Mouse (Mus musculus): ENCODE results near the gene Osbpl11. TPM values are rescaled to one million over a fixed set of nuclear protein-coding genes. Genes with fewer than 3 reads are reported as not detected.
A peak's percentile ranks its signal among the peaks of the same experiment; 100 is the strongest.

The Osbpl11 gene
- polyA plus RNA-seq, 1 experiment from 2014 or later, result 18.9 TPM

DNA sequence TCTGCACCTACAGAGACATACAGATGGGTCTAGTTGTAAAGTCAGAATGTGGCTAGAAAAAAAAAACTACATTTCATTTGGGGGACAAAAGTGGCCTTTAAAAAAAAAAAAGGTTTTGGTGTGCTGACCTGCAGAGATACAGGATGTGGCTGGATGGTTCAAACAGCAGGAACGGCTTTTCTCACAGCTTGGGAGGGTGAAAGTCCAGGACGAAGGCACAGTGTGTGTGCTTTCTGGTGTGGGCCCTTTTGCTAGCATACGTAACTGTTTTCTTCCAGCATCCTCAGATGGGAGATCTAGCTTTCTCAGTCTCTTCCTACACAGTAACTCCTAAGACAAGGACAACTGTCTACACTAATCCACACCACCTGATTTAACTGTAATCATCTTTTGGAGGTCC lies 4.1 kb upstream of the Osbpl11 start:
- no peak overlapping the region for H3K9ac ChIP-seq (ENCODE audit: low read depth, low read length)
- H3K4me3 ChIP-seq (ENCODE audit: low read length), result no peak overlapping the region
- no peak overlapping the region for H3K27ac ChIP-seq (ENCODE audit: low read depth, low read length)
- 87% methylated on average over 3 of the region's 3 CpGs for WGBS
- no peaks in the 10 kb centered on the region for H3K9me3 ChIP-seq (ENCODE audit: control insufficient read depth, low read length)
- H3K4me1 ChIP-seq (ENCODE audit: control insufficient read depth, insufficient read depth, low read length), result no peaks in the 10 kb centered on the region
- no peak for ATAC-seq (ENCODE audit: low FRiP score, low TSS enrichment)
- H3K4me2 ChIP-seq (replicated peaks; ENCODE audit: low read depth, low read length), result no peak overlapping the region
- no peaks in the 10 kb centered on the region for H3K36me3 ChIP-seq (ENCODE audit: control insufficient read depth, insufficient read depth, low read length)
- no peaks in the 10 kb centered on the region for H3K27me3 ChIP-seq (ENCODE audit: control insufficient read depth, insufficient read depth, low read length)

DNA sequence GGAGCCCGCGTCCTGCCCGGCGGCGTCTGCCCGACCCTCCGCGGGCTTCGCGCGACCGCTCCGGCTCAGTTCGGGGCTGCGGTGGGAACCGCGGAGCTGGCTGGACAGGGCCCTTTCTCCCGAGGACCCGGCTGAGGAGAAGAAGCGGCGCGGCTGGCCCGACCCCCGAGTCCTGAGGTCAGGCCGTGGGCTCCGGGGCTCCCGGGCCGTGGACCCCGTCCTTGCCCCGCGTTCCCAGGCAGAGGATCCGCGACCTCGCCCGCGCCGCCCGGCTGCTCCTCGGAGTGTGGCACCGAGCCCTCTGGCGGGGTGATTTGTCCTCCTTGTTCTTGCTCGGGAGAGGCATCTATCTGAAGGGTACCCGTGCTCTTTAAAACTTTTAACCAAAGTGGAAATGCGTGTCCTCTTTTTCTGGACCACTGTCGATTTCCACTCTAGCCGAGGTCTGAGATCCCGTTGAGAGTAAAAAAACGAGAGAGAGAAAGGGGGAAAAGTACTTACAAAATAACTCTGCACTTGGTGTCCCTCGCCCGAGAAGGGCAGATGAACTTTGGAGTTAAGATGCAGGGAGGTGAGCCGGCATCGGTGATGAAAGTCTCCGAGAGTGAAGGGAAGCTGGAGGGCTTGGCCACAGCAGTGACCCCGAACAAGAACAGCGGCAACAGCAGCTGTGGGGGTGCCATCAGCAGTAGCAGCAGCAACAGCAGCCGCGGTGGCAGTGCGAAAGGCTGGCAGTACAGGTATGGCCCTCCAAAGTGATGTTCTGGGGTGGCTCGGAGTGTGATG lies 583 bp downstream of the Osbpl11 start:
- Histone ChIP-seq H3K36me3 (ENCODE audit: control insufficient read depth, insufficient read depth, low read length) (no peaks in the 10 kb centered on the region), H3K4me2 (replicated peaks; ENCODE audit: low read depth, low read length) (peak overlapping the region; percentile 96), H3K4me3 (ENCODE audit: low read length) (peak overlapping the region; percentile 84), H3K27ac (ENCODE audit: low read depth, low read length) (peak overlapping the region; percentile 88), H3K4me1 (ENCODE audit: control insufficient read depth, insufficient read depth, low read length) (peaks cover 7% of the 10 kb centered on the region), H3K27me3 (ENCODE audit: control insufficient read depth, insufficient read depth, low read length) (no peaks in the 10 kb centered on the region), H3K9me3 (ENCODE audit: control insufficient read depth, low read length) (no peaks in the 10 kb centered on the region), H3K9ac (ENCODE audit: low read depth, low read length) (peak overlapping the region; percentile 90)
- under 1% methylated on average over 58 of the region's 59 CpGs for WGBS
- peak; percentile 75 for ATAC-seq (ENCODE audit: low FRiP score, low TSS enrichment)

DNA sequence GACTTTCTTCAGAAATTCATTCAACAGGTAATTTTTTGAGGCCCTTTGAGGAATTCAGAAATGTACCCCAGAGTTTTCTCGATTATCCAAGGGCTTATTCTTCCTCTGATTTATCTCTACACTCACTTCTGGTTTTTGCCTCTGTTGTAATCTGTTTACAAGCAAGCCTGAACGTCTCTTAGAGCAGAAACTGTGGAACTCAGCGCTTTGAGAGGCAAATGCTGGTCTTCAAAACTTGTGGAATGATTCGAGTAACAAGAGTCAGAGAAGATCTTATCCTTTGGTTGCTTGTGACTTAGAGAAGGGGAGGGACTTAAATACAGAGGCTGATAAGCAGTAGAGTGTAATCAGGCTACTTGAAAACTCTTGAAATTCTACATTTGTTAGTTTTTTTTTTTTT lies 1.3 kb downstream of the Osbpl11 start:
- 17% methylated on average over 4 of the region's 4 CpGs for WGBS
- Histone ChIP-seq H3K9me3 (ENCODE audit: control insufficient read depth, low read length) (no peaks in the 10 kb centered on the region), H3K4me2 (replicated peaks; ENCODE audit: low read depth, low read length) (peak overlapping the region; percentile 96), H3K27me3 (ENCODE audit: control insufficient read depth, insufficient read depth, low read length) (no peaks in the 10 kb centered on the region), H3K27ac (ENCODE audit: low read depth, low read length) (no peak overlapping the region), H3K4me3 (ENCODE audit: low read length) (peak overlapping the region; percentile 84), H3K9ac (ENCODE audit: low read depth, low read length) (peak overlapping the region; percentile 90), H3K4me1 (ENCODE audit: control insufficient read depth, insufficient read depth, low read length) (peaks cover 7% of the 10 kb centered on the region), H3K36me3 (ENCODE audit: control insufficient read depth, insufficient read depth, low read length) (no peaks in the 10 kb centered on the region)
- ATAC-seq (ENCODE audit: low FRiP score, low TSS enrichment), result no peak

DNA sequence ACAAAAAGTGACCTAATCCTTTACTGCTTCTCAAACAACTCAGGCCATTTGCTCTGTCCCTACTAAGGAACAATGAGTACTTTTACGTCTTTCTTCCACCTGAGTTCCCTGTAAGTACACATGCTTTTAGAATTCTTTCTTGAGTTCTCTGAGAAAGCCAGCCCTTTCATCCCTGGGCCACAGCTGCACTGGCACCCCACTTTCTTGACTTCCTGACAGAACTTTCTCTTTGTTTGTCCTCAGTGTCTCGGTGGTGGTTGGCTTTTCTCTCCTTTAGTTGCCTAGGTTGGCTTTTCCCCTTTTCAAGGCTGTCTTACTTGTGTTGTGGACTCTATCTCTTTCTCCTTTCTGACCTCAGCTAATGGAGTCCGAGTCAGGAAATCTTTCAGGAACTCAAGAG lies 3.2 kb downstream of the Osbpl11 start:
- no peaks in the 10 kb centered on the region for H3K9me3 ChIP-seq (ENCODE audit: control insufficient read depth, low read length)
- H3K4me2 ChIP-seq (replicated peaks; ENCODE audit: low read depth, low read length), result no peak overlapping the region
- H3K4me1 ChIP-seq (ENCODE audit: control insufficient read depth, insufficient read depth, low read length), result peaks cover 7% of the 10 kb centered on the region
- no peak for ATAC-seq (ENCODE audit: low FRiP score, low TSS enrichment)
- no peaks in the 10 kb centered on the region; the same call in 1 of the 2 replicates for H3K36me3 ChIP-seq (ENCODE audit: control insufficient read depth, insufficient read depth, low read length)
- H3K4me3 ChIP-seq (ENCODE audit: low read length), result no peak overlapping the region
- 56% methylated on average over 3 of the region's 3 CpGs for WGBS
- no peaks in the 10 kb centered on the region for H3K27me3 ChIP-seq (ENCODE audit: control insufficient read depth, insufficient read depth, low read length)
- H3K27ac ChIP-seq (ENCODE audit: low read depth, low read length), result no peak overlapping the region
- no peak overlapping the region for H3K9ac ChIP-seq (ENCODE audit: low read depth, low read length)

DNA sequence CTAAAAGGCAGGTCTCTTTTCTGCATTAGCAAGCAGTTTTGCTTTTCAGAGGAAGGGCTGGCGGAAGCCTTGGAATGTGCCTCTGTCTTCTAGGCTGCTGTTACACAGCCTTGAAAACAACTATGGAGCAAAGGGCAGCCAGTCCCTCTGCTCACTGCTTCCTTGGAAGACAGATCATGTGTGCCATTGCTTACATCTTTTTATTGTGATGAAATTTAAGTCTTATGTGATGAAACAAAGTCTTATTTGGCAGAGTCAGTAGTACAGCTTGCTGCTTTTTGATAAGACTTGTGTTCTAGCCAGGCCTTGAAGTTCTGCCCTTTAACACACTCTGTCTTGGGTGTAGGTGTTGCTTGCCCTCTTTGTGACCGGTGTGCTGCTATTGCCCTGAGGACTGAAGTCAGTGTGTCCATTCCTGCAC lies 6.8 kb downstream of the Osbpl11 start:
- H3K4me1 ChIP-seq (ENCODE audit: control insufficient read depth, insufficient read depth, low read length), result peaks cover 7% of the 10 kb centered on the region
- peaks cover 4% of the 10 kb centered on the region; the same call in 1 of the 2 replicates for H3K36me3 ChIP-seq (ENCODE audit: control insufficient read depth, insufficient read depth, low read length)
- no peaks in the 10 kb centered on the region for H3K27me3 ChIP-seq (ENCODE audit: control insufficient read depth, insufficient read depth, low read length)
- WGBS, result 78% methylated on average over 2 of the region's 2 CpGs
- no peak overlapping the region for H3K27ac ChIP-seq (ENCODE audit: low read depth, low read length)
- no peaks in the 10 kb centered on the region for H3K9me3 ChIP-seq (ENCODE audit: control insufficient read depth, low read length)
- H3K4me2 ChIP-seq (replicated peaks; ENCODE audit: low read depth, low read length), result no peak overlapping the region
- ATAC-seq (ENCODE audit: low FRiP score, low TSS enrichment), result no peak
- no peak overlapping the region for H3K4me3 ChIP-seq (ENCODE audit: low read length)
- H3K9ac ChIP-seq (ENCODE audit: low read depth, low read length), result no peak overlapping the region

DNA sequence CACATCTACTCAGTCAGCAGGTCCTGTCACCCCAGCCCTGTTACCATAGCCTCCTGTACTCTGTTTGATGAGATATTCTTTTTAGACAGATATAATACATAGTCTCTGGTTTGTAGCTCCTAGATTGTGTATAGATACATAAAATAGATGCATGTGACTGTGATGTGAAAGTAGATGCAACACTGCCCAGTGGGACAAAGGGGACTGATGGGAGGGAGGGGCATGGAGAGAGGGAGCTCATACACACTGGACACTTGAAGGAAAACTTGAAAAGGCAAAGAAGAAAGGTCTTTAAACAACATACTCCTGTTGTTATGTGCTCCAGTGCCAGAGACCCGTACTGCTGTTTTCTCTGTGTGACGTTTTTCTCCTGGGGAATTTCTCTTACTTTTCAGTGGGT lies 7.4 kb downstream of the Osbpl11 start:
- 84% methylated on average over 2 of the region's 2 CpGs for WGBS
- ATAC-seq (ENCODE audit: low FRiP score, low TSS enrichment), result no peak
- no peaks in the 10 kb centered on the region for H3K9me3 ChIP-seq (ENCODE audit: control insufficient read depth, low read length)
- H3K27ac ChIP-seq (ENCODE audit: low read depth, low read length), result no peak overlapping the region
- H3K36me3 ChIP-seq (ENCODE audit: control insufficient read depth, insufficient read depth, low read length), result peaks cover 4% of the 10 kb centered on the region; the same call in 1 of the 2 replicates
- H3K27me3 ChIP-seq (ENCODE audit: control insufficient read depth, insufficient read depth, low read length), result no peaks in the 10 kb centered on the region
- H3K9ac ChIP-seq (ENCODE audit: low read depth, low read length), result no peak overlapping the region
- no peak overlapping the region for H3K4me2 ChIP-seq (replicated peaks; ENCODE audit: low read depth, low read length)
- peaks cover 2% of the 10 kb centered on the region for H3K4me1 ChIP-seq (ENCODE audit: control insufficient read depth, insufficient read depth, low read length)
- H3K4me3 ChIP-seq (ENCODE audit: low read length), result no peak overlapping the region

DNA sequence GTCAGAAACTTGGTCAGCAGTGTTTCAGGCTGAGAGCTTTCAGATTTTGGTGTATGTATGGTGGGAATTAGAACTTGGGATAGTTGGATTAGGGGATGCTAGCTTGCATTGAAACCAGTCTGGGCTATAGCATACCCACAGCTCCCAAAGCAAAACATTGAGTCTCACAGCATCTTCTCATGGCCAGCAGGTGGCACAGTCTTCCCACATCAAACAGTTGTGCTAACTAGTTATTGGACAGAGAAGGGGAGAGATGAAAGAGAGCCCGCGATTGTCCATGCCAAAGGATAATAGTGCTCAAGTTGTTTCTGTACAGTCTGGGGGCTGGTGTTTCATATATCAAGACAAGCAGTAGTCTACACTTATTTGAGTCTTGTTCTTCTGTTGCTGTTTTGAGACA lies 8.8 kb downstream of the Osbpl11 start:
- ATAC-seq (ENCODE audit: low FRiP score, low TSS enrichment), result no peak
- H3K27ac ChIP-seq (ENCODE audit: low read depth, low read length), result no peak overlapping the region
- WGBS, result 49% methylated on average over 2 of the region's 2 CpGs

DNA sequence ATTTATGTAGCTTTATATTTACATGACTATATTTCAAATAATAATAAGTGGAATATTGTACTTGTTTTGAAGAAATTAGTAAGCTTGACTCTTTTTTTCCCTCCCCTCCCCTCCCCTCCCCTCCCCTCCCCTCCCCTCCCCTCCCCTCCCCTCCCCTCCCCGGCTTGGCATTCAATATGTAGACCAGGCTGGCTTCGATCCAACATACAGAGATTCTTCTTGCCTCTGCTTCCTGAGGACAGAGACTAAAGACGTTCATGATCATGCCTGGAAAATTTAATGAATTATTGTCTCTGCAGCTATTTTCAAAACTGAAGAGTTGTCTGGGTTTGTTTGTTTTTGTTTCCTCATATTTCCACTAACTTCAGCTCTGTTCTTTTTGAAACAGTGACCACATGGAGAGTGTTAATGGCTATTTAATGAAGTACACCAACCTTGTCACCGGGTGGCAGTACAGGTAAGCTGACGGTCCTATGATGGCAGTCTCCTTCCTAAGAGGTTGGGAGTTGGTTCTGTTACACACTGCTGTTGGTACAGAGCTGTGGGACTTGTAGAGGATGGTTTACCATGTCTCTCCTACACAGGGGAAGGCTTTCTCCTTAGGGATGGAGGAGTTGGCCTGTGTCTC lies 10.9 kb downstream of the Osbpl11 start:
- Histone ChIP-seq H3K4me3 (ENCODE audit: low read length) (no peak overlapping the region), H3K9ac (ENCODE audit: low read depth, low read length) (no peak overlapping the region), H3K4me1 (ENCODE audit: control insufficient read depth, insufficient read depth, low read length) (no peaks in the 10 kb centered on the region), H3K27ac (ENCODE audit: low read depth, low read length) (no peak overlapping the region), H3K4me2 (replicated peaks; ENCODE audit: low read depth, low read length) (no peak overlapping the region), H3K9me3 (ENCODE audit: control insufficient read depth, low read length) (no peaks in the 10 kb centered on the region), H3K27me3 (ENCODE audit: control insufficient read depth, insufficient read depth, low read length) (no peaks in the 10 kb centered on the region), H3K36me3 (ENCODE audit: control insufficient read depth, insufficient read depth, low read length) (peaks cover 14% of the 10 kb centered on the region)
- 51% methylated on average over 3 of the region's 5 CpGs for WGBS
- no peak for ATAC-seq (ENCODE audit: low FRiP score, low TSS enrichment)

More for the DNA sequence above, 8.8 kb downstream of the Osbpl11 start:
- Histone ChIP-seq H3K4me2 (replicated peaks; ENCODE audit: low read depth, low read length) (no peak overlapping the region), H3K9me3 (ENCODE audit: control insufficient read depth, low read length) (no peaks in the 10 kb centered on the region), H3K4me3 (ENCODE audit: low read length) (no peak overlapping the region), H3K36me3 (ENCODE audit: control insufficient read depth, insufficient read depth, low read length) (peaks cover 4% of the 10 kb centered on the region; the same call in 1 of the 2 replicates), H3K4me1 (ENCODE audit: control insufficient read depth, insufficient read depth, low read length) (no peaks in the 10 kb centered on the region), H3K9ac (ENCODE audit: low read depth, low read length) (no peak overlapping the region), H3K27me3 (ENCODE audit: control insufficient read depth, insufficient read depth, low read length) (no peaks in the 10 kb centered on the region)

DNA sequence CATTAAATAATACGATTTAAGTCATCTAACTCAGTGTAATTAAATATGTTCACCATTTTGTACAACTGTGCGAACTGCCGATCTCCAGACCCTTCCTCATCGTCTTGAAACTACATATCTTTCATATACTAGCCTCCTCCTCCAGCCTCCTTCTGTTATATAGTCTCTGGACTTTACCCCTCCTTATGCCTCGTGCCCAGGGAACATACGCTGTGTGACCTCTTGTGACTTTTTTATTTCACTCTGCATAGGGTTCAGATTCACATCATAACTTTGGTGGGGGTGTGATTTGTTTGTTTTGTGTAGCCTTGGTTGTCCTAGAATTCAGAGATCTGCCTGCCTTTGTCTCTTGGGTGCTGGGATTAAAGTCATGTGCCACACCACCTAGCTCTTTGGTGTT lies 11.7 kb downstream of the Osbpl11 start:
- Histone ChIP-seq H3K4me1 (ENCODE audit: control insufficient read depth, insufficient read depth, low read length) (no peaks in the 10 kb centered on the region), H3K9ac (ENCODE audit: low read depth, low read length) (no peak overlapping the region), H3K27me3 (ENCODE audit: control insufficient read depth, insufficient read depth, low read length) (no peaks in the 10 kb centered on the region), H3K9me3 (ENCODE audit: control insufficient read depth, low read length) (no peaks in the 10 kb centered on the region), H3K4me2 (replicated peaks; ENCODE audit: low read depth, low read length) (no peak overlapping the region), H3K36me3 (ENCODE audit: control insufficient read depth, insufficient read depth, low read length) (peaks cover 22% of the 10 kb centered on the region), H3K4me3 (ENCODE audit: low read length) (no peak overlapping the region), H3K27ac (ENCODE audit: low read depth, low read length) (no peak overlapping the region)
- 87% methylated on average over 6 of the region's 6 CpGs for WGBS
- ATAC-seq (ENCODE audit: low FRiP score, low TSS enrichment), result no peak

Data from kidney, embryonic 14.5 days (tissue).